Mouse (Mus musculus) kidney, adult 9 months (tissue): ENCODE results near the gene Sost.
A peak's percentile ranks its signal among the peaks of the same experiment; 100 is the strongest.

Experiments used
- DNase-seq: peaks from one replicate; pipeline ENCODE4 v3.0.0; 2022

The Sost gene

GRCm38 (mm10) chr11:101982981-101983411 is 16.2 kb upstream of the Sost start:
- peak; percentile 38 for DNase-seq

- DNase-seq = peak; percentile 46
Observed at GRCm38 (mm10) chr11:101981850-101982249, 15.0 kb upstream of the Sost start.

GRCm38 (mm10) chr11:101980603-101981157 is 13.9 kb upstream of the Sost start:
- no peak for DNase-seq

DNA sequence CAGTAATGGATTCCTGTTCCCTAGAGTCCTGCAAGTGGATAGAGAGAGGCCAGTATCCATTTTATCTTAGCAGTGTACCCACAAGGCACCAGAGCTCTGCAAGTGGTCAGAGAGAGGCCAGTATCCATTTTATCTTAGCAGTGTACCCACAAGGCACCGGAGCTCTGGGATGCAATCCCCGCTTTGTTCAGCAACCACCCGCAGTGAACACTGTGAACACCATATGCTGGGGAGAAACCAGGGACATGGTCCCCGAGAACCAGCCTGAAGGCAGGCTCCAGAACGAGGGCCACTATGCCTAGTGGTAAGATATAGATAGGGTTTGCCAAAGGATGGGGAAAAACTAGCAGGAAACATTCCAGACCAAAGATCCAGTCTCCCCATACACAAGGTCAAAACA is 12.3 kb upstream of the Sost start:
- no peak for DNase-seq

DNA sequence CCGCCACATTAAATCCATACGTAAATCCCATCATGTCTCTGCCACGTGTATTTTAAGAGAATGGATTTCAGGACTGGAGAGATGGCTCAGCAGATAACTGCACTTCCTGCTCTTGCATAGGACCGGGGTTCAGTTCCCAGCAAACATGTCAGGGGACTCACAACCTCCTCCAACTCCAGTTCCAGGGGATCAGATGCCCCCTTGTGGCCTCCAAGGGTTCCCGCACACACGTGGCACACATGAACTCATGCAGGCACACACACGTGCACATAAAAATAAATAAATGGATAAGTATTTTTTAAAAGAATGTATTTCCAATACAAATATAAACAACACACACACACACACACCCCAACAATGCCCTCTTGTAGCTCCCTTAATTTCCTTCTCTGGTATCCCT is 10.1 kb upstream of the Sost start:
- no peak for DNase-seq

DNA sequence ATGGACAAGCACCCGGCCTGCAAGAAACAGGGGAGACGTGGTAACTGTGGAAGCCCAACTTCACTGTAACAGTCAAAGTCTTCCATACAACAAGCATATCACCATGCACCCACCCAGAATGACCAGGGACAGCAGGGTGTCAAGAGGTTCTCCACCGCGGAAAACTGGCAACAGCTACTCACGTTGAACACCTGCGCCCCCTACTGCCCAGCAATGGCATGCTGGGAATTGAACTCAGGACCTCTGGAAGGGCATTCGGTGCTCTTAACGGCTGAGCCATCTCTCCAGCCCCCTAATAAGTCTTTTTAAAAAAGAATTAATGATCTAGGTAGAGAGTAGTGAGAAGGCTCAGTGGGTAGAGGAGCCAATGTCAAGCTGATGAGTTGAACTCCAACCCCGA is 8.1 kb upstream of the Sost start:
- DNase-seq = no peak

DNA sequence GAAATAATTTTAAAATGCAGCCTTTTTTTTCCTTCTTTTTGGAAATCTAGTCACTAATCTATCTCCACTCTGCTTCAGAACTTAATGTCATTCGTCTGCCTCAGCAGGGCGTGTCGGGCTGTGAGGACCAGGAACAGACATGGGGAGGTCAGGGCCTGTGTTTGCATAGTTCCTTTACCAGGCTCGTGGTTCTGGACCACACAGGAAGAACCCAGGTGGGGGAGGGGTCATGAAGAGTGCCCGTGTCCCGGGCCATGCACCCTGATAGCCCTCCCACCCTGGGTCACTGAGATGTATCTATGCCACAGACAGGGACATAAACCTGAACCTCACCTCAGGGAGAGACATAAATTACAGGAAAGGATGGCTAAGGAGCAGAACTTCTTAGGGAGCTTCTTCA is 7.4 kb upstream of the Sost start:
- no peak for DNase-seq

DNA sequence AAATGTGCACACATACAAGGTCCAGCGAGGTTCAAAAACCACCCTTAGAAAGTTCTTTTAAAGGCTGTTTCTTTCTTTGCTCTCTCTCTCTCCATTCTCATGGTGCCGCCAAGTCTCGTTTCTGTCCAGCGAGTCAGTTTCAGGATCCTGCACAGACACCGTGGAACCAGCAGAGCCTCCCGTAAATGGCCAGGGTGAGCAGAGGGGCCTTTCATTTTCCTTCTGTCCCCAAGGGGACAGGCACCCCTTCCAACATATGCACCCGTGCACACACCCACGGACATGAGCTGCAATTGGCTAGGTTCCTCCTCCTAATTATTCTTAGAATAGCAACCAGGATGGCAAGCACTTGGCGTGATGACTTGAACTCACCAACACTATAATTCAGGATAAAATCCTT is 6.7 kb upstream of the Sost start:
- DNase-seq = no peak

- DNase-seq = no peak
Observed at GRCm38 (mm10) chr11:101972651-101973050, 5.8 kb upstream of the Sost start.

DNA sequence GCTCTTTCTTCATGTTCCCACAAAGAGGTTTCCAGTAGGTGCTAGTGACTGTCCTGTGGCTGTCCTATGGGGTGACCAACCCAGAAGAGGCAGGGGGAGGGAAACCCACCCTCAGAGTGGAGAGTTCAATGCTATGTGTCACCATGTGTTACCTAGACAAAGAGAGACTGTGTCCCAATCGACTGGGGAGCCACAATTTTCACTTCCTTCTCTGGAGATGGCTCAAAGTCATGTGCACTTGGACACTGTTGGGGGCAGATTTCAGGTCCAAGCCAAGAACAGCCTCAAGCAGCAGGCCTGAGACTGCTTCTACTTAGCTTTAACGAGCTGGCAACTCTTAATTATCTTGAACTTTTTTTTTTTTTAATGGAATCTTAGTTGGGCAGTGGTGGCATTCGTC is 5.3 kb upstream of the Sost start:
- no peak for DNase-seq

- DNase-seq = peak; percentile 40
Observed at GRCm38 (mm10) chr11:101971410-101971809, 4.6 kb upstream of the Sost start.

DNA sequence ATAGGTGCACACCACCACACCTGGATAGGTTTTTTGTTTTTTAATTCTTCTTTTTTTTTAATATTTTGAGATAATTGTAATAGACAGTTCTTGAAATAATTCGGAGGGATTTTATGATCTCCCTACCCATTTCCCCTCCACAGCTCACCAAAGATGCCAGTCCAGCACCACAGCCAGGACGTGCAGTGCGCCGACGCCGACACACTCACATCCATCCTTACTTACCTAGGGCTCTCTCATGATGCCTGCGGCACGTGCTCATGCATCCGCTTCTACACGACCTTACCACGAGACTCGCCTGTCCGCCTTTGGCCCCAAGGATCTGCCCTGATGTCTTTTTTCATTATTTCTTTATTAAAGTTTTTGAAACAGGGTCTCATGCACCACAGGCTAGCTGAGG is 3.0 kb upstream of the Sost start:
- no peak for DNase-seq

DNA sequence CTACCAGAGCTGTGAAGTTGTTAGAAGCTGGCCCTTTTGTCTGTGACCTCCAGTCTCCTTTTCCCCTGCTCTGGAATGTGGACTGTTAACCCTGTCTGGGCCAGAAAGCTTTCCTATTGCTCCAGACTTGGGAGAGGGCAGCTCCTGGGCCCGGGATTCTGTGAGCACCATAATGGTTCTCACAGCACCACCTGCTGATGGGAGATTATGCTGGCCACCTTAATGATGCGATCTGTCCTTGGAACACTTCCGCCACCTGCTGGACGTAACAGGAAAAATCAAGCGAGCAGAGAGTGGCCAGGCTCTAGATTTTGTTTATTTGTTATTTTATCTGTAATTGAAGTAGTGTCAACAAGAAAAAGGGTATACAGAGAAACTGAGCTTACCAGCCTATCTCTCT is 2.0 kb upstream of the Sost start:
- peak; percentile 89 for DNase-seq

DNA sequence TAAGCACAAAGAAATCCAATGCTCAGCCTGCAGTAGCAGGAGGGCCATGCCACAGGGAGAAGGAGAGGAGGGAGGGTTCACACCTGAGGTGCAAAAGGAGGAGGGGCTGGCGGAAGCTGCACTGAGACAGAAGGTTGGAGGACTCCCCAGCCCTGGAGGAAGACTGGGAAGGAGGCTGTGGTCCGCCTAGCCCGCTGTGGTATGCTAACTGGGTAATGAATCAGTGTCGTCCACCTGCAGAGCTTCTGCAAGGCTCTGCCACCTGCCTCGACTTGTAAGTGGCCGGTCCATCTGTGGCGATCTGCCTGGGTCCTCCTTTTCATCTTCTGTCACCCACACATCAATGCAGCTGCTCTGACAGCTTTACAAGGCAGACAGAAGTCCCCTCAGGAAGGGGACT is 1.5 kb upstream of the Sost start:
- DNase-seq = no peak

DNA sequence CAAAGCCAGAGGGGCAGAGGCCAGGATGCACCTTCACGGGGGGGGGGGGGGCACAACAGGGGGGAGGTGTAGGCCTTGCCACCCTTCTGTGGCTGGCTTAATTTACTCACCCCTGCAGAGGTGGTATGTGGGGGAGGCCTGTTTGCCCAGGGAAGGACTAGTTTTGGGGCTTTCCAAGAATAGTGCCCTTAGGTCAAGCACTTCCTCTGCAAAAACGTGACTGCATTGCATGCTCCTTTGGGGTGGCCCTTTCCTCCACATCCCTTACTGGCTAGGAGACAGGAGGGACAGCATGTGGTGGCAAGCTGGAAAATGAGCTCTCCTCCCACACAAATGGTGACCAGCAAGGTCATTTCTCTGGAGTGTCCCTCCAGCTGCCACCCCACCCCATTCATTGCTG is 1.3 kb downstream of the Sost start:
- no peak for DNase-seq

- no peak for DNase-seq
Observed at GRCm38 (mm10) chr11:101964647-101965046, 2.2 kb downstream of the Sost start.

- DNase-seq = no peak
Observed at GRCm38 (mm10) chr11:101963473-101964291, 3.1 kb downstream of the Sost start.

GRCm38 (mm10) chr11:101963043-101963442 is 3.8 kb downstream of the Sost start:
- no peak for DNase-seq

GRCm38 (mm10) chr11:101957476-101957875 is 9.3 kb downstream of the Sost start:
- DNase-seq = no peak

DNA sequence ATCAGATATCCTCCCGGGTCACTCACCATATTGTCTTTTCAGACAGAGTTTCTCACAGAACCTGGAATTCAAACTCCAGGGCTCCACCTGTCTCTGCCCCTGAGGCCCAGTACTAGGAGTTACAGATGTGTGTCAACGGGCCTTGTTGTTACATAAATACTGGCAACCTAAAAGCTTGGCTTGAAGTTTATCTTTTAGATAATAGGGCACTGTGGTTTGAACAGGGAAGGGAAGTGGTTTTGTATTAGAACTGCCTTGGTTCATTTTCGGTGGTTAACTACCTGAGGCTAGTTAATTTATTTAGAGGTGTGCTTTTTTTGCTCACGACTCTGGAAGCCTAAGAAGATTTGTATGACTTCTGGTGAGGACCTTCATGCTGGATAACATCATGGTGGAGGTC is 13.4 kb downstream of the Sost start:
- DNase-seq = no peak

DNA sequence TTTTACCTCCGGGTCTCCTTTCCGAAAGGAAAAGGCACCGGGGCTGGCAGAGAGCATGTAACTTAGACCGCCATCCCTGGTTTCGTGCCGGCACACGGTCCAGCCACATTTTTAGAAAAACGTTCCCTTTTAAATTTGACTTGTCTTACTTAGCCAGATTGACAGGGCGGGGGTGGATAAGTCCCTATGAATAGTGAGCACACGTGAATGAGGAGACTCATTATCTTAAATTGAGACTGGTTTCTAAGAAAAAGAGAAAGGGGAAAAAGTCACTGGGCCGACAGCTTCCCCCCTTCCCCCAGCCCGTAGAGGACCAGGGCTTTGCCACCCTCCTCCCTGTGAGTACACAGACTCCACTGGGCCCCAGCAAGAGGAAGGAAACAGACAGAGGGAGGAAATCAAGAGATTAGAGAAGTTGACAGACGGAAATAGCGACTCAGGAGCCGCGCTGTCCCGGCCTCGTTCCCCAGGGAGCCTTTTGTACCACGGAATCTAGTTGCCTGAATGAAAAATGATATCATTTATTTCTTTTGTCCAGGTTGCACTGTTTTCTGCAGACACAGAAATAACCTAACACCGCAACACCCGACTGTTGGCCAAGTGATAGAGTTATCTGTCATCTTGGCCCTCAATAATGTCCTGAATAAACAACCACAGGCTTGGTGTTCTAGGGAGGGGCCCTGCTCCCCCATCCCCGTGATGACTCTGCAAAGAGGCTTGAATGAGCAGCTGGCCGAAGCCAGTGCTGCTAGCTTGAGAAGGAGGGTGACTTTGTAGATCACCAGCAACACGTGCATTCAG is 14.1 kb downstream of the Sost start:
- peak; percentile 80 for DNase-seq

DNA sequence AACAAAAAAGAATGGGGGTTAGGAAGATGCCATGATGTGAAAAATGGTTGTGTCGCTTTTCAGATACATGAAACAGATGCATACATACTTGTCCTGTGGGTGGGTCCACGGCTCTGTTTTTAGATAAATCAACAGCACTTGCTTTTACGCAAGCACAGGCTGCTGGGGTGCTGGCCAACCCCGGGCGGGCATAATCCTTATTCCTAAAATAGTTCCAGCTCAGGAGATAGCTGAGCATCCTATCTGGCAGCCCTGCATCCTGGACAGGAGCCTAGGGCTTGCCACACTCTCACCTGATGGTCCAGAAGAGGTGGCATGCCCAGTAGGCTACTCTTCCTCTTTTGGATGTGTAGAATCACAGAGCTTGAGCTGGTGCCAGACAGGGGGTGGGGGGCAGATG is 16.8 kb downstream of the Sost start:
- no peak for DNase-seq

GRCm38 (mm10) chr11:101946525-101946924 is 20.3 kb downstream of the Sost start:
- DNase-seq = no peak

DNA sequence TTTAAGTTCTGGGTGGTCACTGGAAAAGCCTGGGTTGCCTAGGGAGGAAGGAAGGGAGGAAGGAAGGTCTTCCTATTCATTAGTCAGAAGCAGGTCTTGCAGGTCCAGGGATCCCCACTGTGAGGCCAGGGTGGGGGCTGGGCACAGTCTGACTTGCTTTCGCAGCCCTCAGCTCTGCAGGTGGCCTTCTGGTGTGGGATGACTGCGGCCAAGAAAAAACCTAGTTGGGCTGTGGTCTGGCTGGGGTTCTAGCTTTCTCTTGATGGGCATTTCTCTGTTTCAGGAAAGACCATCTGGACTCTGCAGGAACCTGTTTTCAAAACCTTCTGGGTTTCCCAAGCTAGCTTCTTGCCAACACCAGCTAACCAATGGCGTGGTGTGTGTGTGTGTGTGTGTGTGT is 23.8 kb downstream of the Sost start:
- DNase-seq = no peak
